Mouse (Mus musculus) spleen, embryonic (tissue): ENCODE measurements around the gene Galnt12.
"Not testable (repeated sequence)": the region's sequence is repeated elsewhere in the genome, so short reads cannot be mapped to it uniquely, and the experiment has no call there.

Experiments
- CTCF ChIA-PET: fragments of 350-600 bp; sonication (Branson Sonifier 250); formaldehyde crosslinking; loops from one replicate; lab custom pipeline; 2022; lab: Charles Lee

Gene Galnt12

GRCm38 (mm10) chr4:47091493-47092386 lies at the start of gene Galnt12:
Gene Galnt12, plus strand, starts transcription at chr4:47091909.
- CTCF ChIA-PET, result no interaction called here

- CTCF ChIA-PET, result no interaction called here
These were observed 47.8 kb upstream of the Galnt12 start for GRCm38 (mm10) chr4:47043866-47044265.

DNA sequence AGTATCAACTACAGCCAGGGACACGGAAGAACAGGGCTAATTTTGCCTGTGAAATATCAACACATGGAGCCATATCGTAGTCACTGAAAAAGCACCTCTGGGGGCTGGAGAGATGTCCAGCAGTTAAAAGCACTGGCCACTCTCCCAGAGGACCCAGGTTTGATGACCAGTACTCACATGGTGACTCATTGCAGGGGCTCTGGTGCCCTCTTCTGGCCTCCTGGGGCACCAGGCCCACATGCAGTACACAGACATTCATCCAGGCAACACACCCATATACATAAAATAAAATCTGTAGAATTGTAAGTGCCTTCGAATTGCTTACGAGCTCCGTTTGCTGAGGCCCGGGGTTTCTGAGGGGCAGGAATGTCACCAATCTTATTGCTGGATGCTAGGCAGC lies 44.7 kb upstream of the Galnt12 start:
- CTCF ChIA-PET, result no interaction called here

- CTCF ChIA-PET, result no interaction called here
These were observed 43.9 kb upstream of the Galnt12 start for GRCm38 (mm10) chr4:47047765-47048164.

DNA sequence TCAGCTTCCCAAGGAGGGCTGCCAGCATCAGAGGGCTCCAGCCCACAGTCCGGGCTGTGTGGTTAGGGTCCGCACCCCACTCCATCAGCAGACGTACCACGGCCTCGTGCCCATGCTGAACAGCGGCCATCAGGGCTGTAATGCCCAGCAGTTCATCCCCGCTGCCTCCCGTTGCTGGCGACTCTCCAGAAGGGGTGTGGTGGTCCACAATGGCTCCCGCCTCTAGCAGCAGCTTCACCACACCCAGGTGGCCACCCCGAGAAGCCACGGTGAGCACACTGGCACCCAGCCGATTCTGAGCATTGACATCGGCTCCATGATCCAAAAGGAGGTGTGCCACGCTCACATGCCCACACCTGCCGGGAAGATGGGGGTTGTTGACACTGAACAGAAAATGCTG lies 42.5 kb upstream of the Galnt12 start:
- CTCF ChIA-PET, result interaction anchor here (0.7 kb wide), 1 partner anchor 9 kb away, joined by 4 read pairs; no protein-coding TSS in a partner anchor

DNA sequence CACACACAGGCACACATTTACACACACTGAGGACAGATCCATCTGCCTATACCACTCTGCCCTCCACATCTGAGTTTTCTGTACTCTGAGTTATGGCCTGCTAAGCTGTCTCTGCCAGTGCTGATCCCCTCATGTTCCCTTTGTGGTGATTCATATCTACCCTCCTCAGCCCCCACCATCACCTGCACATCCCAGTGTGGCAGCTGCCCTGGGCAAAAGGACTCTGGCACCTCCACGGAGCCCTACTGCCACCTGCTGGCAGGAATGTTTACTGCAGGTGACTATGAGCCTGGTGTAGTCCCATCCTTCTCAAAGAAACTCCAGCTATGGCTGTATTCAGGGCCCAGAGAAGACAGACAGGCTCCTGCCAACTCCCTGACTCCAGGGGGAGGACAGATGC lies 41.5 kb upstream of the Galnt12 start:
- CTCF ChIA-PET, result no interaction called here

DNA sequence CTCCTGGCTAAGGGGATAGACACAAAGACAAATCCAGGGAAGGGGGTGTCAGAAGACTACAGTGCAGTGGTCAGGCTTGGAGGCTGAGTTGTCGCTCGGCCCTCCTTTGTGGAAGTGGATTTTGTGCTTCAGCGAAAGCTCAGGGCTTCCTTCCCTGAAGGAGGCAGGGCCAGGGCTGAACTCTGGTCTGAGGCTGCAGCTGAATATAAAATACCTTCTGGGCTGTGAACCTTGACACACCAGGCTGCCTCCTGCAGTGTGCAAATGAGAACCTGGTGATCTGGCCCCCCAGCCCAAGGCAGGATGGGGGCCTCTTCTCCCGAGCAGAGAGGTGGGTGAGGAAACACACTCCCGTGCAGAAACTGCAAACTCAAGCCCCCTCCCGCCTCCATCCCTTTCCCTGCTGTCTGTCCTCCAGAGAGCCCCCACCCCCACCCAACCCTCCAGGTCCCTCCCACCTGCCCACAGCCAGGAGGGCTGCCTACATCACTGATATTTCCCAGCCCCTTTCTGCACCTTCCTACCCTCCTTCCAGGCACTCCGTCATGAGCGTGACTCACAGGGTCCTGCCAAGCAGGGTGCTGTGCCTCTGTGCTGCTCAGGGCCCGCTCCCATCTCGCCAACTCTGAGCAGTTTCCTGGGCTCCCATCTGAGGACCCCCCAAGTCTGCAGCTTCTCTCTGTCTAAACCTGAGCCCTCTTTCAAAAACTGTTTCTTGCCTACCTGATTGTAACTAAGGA lies 40.9 kb upstream of the Galnt12 start:
- CTCF ChIA-PET, result no interaction called here

DNA sequence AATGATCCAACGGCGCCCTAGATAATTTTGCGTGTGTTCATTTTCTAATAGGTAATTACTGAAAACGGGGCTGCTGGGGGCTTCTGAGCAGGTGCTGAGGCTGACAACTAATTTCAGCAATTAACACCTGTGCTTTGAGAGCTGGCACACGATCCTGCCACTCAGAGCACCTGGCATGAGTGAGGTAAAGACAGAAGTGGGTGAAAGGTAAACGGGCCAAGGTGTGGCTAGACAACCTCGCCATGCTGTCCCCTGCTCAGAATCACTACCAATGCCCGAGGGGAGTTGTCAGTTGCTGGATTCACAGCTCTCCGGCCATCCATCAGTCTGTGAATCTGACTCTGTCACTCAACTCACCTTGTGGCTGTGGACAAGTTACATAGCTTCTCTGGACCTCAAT lies 39.8 kb upstream of the Galnt12 start:
- CTCF ChIA-PET, result interaction anchor here (0.6 kb wide), 1 partner anchor 403 kb away, joined by 3 read pairs; no protein-coding TSS in a partner anchor

DNA sequence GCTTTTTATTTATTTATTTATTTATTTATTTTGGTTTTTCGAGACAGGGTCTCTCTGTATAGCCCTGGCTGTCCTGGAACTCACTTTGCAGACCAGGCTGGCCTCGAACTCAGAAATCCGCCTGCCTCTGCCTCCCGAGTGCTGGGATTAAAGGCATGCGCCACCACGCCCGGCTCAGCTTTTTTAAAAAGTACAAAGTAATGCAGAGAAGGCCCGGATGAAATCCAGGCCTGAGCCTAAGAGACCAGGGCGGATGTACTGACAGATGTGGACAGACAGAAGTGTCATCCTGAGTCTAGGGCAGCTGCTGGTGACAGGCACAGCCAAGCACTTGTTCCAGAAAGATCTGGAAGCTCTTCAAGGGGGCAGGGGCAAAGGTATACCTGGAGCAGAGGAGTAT lies 36.5 kb upstream of the Galnt12 start:
- CTCF ChIA-PET, result not testable (repeated sequence)

DNA sequence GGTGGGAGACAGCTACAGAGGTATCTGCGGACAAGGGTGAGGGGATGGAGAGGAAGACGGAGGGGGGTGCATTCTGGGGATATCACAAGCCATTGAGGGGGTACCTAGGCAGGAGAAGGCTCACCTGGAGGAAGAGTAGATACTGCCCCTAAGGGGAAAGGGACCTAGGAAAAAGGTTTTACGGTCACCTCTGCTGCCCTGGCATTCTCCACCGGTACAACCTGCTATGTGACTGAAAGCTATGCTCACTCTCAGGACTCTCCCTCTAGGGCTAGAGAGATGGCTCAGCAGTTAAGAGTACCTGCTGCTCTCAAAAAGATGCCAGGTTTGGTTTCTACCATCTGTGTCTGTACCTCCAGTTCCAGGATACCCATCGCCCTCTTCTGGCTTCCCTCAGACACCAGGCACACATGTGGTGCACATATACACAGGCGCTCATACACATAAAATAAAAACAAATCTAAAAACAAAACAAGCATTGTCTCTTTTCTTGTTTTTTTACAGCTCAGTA lies 36.1 kb upstream of the Galnt12 start:
- CTCF ChIA-PET, result no interaction called here

GRCm38 (mm10) chr4:47056791-47057509 lies 34.8 kb upstream of the Galnt12 start, which contains the start of gene Anks6:
Gene Anks6, minus strand, starts transcription at chr4:47057427.
- CTCF ChIA-PET, result no interaction called here

- CTCF ChIA-PET, result no interaction called here
These were observed 34.0 kb upstream of the Galnt12 start for GRCm38 (mm10) chr4:47057510-47058325.

GRCm38 (mm10) chr4:47060900-47061299 lies 30.8 kb upstream of the Galnt12 start:
- CTCF ChIA-PET, result interaction anchor here (0.7 kb wide), 1 partner anchor 270 kb away, joined by 3 read pairs; no protein-coding TSS in a partner anchor

- CTCF ChIA-PET, result no interaction called here
These were observed 16.7 kb upstream of the Galnt12 start for GRCm38 (mm10) chr4:47075054-47075453.

DNA sequence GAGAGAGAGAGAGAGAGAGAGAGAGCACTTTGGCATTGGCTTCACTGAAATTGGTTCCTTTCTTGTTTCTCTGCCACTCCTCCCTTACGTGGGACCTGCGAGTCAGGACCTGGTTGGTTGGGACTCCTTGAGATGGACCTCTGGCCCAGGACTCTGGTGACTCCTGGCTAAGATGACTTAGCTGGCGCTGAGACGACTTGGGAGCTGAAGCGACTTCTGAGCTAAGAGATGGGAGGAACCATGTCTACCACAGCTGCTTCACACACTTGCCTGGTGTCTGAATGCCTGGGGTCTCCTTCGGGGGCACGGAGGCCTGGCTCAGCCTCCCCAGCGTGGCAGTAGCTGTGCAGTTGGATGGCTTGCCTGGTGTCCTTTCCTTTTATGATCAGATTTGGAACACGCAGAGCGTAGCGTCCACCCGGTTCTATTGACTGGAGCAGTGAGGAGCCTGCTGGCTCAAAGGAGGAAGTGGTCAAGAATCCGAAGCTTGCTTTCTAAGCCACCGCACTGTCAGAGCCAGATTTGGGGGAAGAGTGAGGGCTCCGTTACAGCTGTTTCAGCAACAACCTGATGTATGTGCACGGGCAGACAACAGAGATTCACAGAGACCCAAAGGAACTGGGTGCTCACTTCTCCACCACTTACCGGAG lies 11.6 kb upstream of the Galnt12 start:
- CTCF ChIA-PET, result interaction anchor here (0.7 kb wide), 1 partner anchor 339 kb away, joined by 8 read pairs; no protein-coding TSS in a partner anchor

DNA sequence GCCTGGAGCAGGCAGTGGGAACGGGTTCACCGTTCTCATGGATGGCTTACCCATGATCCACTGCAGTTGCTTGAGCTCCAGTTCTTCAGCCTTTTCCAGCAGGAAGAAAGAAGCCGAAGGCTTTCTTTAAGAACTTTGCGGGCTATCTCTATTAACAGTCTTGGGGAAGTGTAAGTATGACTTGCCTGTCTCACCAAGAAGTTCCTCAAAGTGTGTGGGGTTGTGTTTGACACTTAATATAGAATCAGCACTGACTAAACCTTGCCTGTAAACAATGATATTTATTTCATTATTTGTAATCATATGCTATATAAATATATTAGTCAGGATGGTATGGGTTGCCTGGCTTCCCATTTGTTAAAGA lies 11.1 kb upstream of the Galnt12 start:
- CTCF ChIA-PET, result interaction anchor here (0.7 kb wide), 1 partner anchor 339 kb away, joined by 8 read pairs; no protein-coding TSS in a partner anchor

GRCm38 (mm10) chr4:47083824-47084223 lies 7.9 kb upstream of the Galnt12 start:
- CTCF ChIA-PET, result no interaction called here

DNA sequence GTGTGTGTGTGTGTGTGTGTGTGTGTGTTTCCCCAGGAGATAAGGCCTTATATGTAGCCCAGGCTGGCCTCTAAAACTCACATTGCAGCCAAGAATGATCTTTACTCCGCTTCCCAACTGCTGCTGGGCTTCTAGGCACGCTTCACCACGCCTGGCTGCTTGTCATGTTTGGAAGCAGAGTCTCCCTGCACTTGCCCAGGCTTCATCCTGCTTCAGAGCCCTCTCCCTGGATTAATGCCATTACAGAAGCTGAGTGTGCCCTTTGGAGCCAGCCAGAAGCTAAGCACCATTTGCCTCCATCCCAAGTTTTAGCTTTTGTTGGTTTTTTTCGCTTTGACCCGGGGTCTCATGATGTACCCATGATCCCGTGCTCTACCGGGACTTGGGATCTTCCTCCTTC lies 3.0 kb upstream of the Galnt12 start:
- CTCF ChIA-PET, result interaction anchor here (0.6 kb wide), 1 partner anchor 26 kb away, joined by 3 read pairs; no protein-coding TSS in a partner anchor

GRCm38 (mm10) chr4:47092387-47093021 lies 795 bp downstream of the Galnt12 start:
- CTCF ChIA-PET, result no interaction called here

GRCm38 (mm10) chr4:47093161-47093560 lies 1.5 kb downstream of the Galnt12 start:
- CTCF ChIA-PET, result no interaction called here
